Mouse (Mus musculus): ENCODE results near the gene Pdilt. TPM values are rescaled to one million over a fixed set of nuclear protein-coding genes. Genes with fewer than 3 reads are reported as not detected.
A peak's percentile ranks its signal among the peaks of the same experiment; 100 is the strongest.

The Pdilt gene
- polyA plus RNA-seq, 2 experiments: not detected

DNA sequence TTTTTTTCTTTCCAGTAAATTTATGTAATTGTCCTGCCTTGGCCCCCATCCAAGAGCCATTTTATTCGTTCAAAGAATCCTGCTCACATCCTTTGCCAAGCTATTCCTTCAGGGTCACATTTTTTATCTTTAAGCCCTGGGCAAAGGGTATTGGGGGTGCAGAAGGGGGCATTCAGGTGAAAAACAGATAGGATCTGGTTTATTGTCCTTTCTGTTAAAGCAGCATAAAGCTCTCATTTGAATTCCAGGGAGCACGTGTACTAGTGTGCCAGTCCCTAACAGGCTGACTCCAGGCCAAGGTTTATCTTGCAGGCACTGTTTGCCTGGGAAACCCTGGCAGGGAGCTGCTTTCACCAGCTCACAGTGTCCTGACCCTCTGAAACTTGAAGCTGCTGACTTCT is 2.6 kb upstream of the Pdilt start:
- DNase-seq (ENCODE audit: low read depth in 3 of 3, low spot score in 3 of 3): no peak

DNA sequence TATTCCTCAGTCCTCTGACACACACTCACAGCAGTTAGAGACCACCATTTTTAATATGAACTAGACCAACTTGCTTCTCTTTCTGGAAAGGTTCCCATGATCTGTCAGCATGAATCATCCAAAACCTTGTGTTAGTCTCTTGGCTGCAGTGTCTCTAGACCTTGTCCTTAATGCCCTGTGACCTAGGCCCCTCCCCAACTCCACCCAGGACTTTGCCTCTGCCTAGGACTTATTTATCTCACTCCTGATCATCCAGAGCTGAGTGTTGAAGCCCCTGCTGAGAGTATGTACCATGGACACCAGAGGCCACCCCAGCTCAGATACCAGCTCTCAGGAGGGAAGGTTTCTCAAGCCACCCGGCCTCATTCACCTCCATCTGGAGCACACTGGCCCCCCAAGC is 904 bp downstream of the Pdilt start:
- Histone ChIP-seq H3K27me3 (ENCODE audit: control insufficient read depth, insufficient read depth, low read length) (no peaks in the 10 kb centered on the region), H3K4me2 (ENCODE audit: low read depth) (no peak overlapping the region), H3K4me1 (replicated peaks; ENCODE audit: control insufficient read depth in 2 of 2, insufficient read depth in 2 of 2, low read length in 1 of 2) (peaks cover 0 to 3% of the 10 kb centered on the region in 2 experiments; a peak in 1 of 4 replicates), H3K36me3 (replicated peaks; ENCODE audit: control insufficient read depth, insufficient read depth, low read depth) (no peaks in the 10 kb centered on the region), H3K27ac (no peak overlapping the region), H3K4me3 (ENCODE audit: insufficient read depth in 1 of 2, low read depth in 2 of 2, low read length in 2 of 2) (no peak overlapping the region), H3K9ac (replicated peaks) (no peak overlapping the region), H3K9me3 (ENCODE audit: control insufficient read depth, low read length) (no peaks in the 10 kb centered on the region)
- TF ChIP-seq CTCF (IDR thresholded peaks at IDR 0.05; ENCODE audit: low read depth): no peak
- no peak for TF ChIP-seq EP300 (IDR thresholded peaks at IDR 0.05; ENCODE audit: low read depth)
- DNase-seq (ENCODE audit: low read depth in 3 of 3, low spot score in 3 of 3) (no peak), ATAC-seq (ENCODE audit: insufficient read depth) (no peak)
- 52% methylated on average over 1 of the region's 1 CpGs for WGBS (ENCODE audit: insufficient replicate concordance)

More for the DNA sequence above, 2.6 kb upstream of the Pdilt start:
- Histone ChIP-seq H3K4me3 (ENCODE audit: insufficient read depth in 1 of 2, low read depth in 2 of 2, low read length in 2 of 2) (no peak overlapping the region), H3K27me3 (ENCODE audit: control insufficient read depth, insufficient read depth, low read length) (no peaks in the 10 kb centered on the region), H3K27ac (no peak overlapping the region), H3K36me3 (replicated peaks; ENCODE audit: control insufficient read depth, insufficient read depth, low read depth) (no peaks in the 10 kb centered on the region), H3K4me1 (replicated peaks; ENCODE audit: control insufficient read depth in 2 of 2, insufficient read depth in 2 of 2, low read length in 1 of 2) (peaks cover 0 to 3% of the 10 kb centered on the region in 2 experiments; a peak in 1 of 4 replicates), H3K9me3 (ENCODE audit: control insufficient read depth, low read length) (no peaks in the 10 kb centered on the region), H3K4me2 (ENCODE audit: low read depth) (no peak overlapping the region), H3K9ac (replicated peaks) (no peak overlapping the region)
- 30% methylated on average over 2 of the region's 2 CpGs for WGBS (ENCODE audit: insufficient replicate concordance)
- no peak for TF ChIP-seq CTCF (IDR thresholded peaks at IDR 0.05; ENCODE audit: low read depth)
- no peak for TF ChIP-seq EP300 (IDR thresholded peaks at IDR 0.05; ENCODE audit: low read depth)
- ATAC-seq (ENCODE audit: insufficient read depth): no peak

DNA sequence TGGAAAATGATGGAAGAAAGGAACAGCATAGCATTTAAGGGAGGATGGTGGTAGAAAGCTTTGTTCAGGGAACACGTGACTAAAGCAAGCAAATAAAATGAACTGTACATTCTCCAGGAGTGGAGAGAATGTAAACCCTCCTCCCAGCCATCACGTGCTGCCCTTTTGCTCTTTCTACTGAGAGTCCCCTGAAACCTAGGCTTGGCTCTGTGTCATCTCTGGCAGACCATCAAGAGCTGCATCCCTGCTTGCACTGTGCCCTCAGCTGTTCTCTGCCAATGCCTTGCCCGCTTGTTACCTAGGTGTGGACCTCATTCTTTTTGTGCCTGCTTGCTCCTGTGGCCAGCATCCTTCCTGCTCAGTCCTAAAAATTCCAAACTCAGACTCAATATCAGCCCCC is 1.5 kb downstream of the Pdilt start:
- no peaks in the 10 kb centered on the region for H3K9me3 ChIP-seq (ENCODE audit: control insufficient read depth, low read length)
- H3K4me1 ChIP-seq (replicated peaks; ENCODE audit: control insufficient read depth in 2 of 2, insufficient read depth in 2 of 2, low read length in 1 of 2): peaks cover 0 to 3% of the 10 kb centered on the region in 2 experiments; a peak in 1 of 4 replicates
- TF ChIP-seq EP300 (IDR thresholded peaks at IDR 0.05; ENCODE audit: low read depth): no peak
- no peak for TF ChIP-seq CTCF (IDR thresholded peaks at IDR 0.05; ENCODE audit: low read depth)
- no peaks in the 10 kb centered on the region for H3K27me3 ChIP-seq (ENCODE audit: control insufficient read depth, insufficient read depth, low read length)
- H3K36me3 ChIP-seq (replicated peaks; ENCODE audit: control insufficient read depth, insufficient read depth, low read depth): no peaks in the 10 kb centered on the region
- 42% methylated on average over 3 of the region's 3 CpGs for WGBS (ENCODE audit: insufficient replicate concordance)
- H3K4me3 ChIP-seq (ENCODE audit: insufficient read depth in 1 of 2, low read depth in 2 of 2, low read length in 2 of 2): no peak overlapping the region
- no peak overlapping the region for H3K27ac ChIP-seq
- H3K4me2 ChIP-seq (ENCODE audit: low read depth): no peak overlapping the region
- H3K9ac ChIP-seq (replicated peaks): no peak overlapping the region
- DNase-seq (ENCODE audit: low read depth in 3 of 3, low spot score in 3 of 3) (no peak), ATAC-seq (ENCODE audit: insufficient read depth) (no peak)

DNA sequence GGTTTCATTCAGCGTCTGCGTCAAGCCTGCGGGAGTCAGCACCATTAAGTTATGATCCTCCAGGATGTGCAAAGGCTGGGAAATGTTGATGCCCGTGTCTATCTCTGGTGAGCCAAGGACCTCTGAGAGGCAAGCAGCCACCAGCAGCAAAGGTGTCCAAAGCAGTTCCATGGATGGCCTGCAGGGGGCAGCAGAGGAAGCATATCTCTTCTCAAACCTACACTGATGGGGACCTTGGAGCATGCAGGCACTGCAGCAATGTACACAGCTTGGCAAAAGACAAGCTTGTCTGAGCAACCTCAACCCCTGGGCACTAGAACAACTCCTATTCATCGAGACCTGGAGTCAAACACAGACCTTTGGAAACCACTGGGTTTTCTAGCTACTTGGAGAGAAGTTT is 3.6 kb downstream of the Pdilt start:
- Histone ChIP-seq H3K27ac (no peak overlapping the region), H3K4me2 (ENCODE audit: low read depth) (no peak overlapping the region), H3K9me3 (ENCODE audit: control insufficient read depth, low read length) (no peaks in the 10 kb centered on the region), H3K36me3 (replicated peaks; ENCODE audit: control insufficient read depth, insufficient read depth, low read depth) (no peaks in the 10 kb centered on the region), H3K27me3 (ENCODE audit: control insufficient read depth, insufficient read depth, low read length) (no peaks in the 10 kb centered on the region), H3K4me1 (replicated peaks; ENCODE audit: control insufficient read depth in 2 of 2, insufficient read depth in 2 of 2, low read length in 1 of 2) (peaks cover 0 to 3% of the 10 kb centered on the region in 2 experiments; a peak in 1 of 4 replicates), H3K4me3 (ENCODE audit: insufficient read depth in 1 of 2, low read depth in 2 of 2, low read length in 2 of 2) (no peak overlapping the region), H3K9ac (replicated peaks) (no peak overlapping the region)
- ATAC-seq (ENCODE audit: insufficient read depth) (no peak), DNase-seq (ENCODE audit: low read depth in 3 of 3, low spot score in 3 of 3) (peak in 1 of 3 experiments; percentile 2)
- no peak for TF ChIP-seq EP300 (IDR thresholded peaks at IDR 0.05; ENCODE audit: low read depth)
- TF ChIP-seq CTCF (IDR thresholded peaks at IDR 0.05; ENCODE audit: low read depth): peak; percentile 94
- 43% methylated on average over 5 of the region's 5 CpGs for WGBS (ENCODE audit: insufficient replicate concordance)

DNA sequence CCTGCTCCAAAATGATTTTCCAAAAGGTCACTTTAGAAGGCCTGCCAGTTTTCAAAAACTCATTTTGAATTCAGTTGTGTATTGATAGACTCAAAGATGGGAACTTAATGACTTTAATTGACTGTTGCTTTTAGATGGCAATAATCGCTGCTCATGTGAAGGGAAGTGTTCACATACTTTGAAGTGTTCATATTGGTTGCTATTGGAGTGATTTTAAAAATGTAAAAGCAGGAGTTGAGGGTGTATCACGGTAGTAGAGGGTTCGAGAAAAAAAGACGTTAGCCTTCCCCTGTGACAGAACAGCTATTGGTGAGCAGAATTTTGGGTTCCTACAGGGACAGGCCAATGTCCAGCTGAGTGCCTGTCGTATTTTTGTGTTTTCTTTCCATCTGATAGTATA is 4.1 kb downstream of the Pdilt start, which contains the start of gene Acsm5:
TSS of gene Acsm5 (plus strand) at position 301 of the 400 bp plus-strand sequence.
- no peaks in the 10 kb centered on the region for H3K36me3 ChIP-seq (replicated peaks; ENCODE audit: control insufficient read depth, insufficient read depth, low read depth)
- no peak for DNase-seq (ENCODE audit: low read depth in 3 of 3, low spot score in 3 of 3)
- no peaks in the 10 kb centered on the region for H3K9me3 ChIP-seq (ENCODE audit: control insufficient read depth, low read length)
- TF ChIP-seq EP300 (IDR thresholded peaks at IDR 0.05; ENCODE audit: low read depth) (no peak), CTCF (IDR thresholded peaks at IDR 0.05; ENCODE audit: low read depth) (no peak)
- H3K9ac ChIP-seq (replicated peaks): no peak within 1 kb of the TSS
- H3K4me1 ChIP-seq (replicated peaks; ENCODE audit: control insufficient read depth in 2 of 2, insufficient read depth in 2 of 2, low read length in 1 of 2): peaks cover 0 to 3% of the 10 kb centered on the region in 2 experiments; a peak in 1 of 4 replicates
- no peak within 1 kb of the TSS for H3K4me2 ChIP-seq (ENCODE audit: low read depth)
- ATAC-seq (ENCODE audit: insufficient read depth): no peak
- 48% methylated on average over 5 of the region's 5 CpGs for WGBS (ENCODE audit: insufficient replicate concordance)
- H3K27ac ChIP-seq: no peak within 1 kb of the TSS
- no peaks in the 10 kb centered on the region for H3K27me3 ChIP-seq (ENCODE audit: control insufficient read depth, insufficient read depth, low read length)
- H3K4me3 ChIP-seq (ENCODE audit: insufficient read depth in 1 of 2, low read depth in 2 of 2, low read length in 2 of 2): no peak within 1 kb of the TSS

All from liver, embryonic 14.5 days (tissue).